Mouse (Mus musculus): ENCODE data around the gene Wfikkn2. TPM values are rescaled to one million over a fixed set of nuclear protein-coding genes. Genes with fewer than 3 reads are reported as not detected.
A peak's percentile ranks its signal among the peaks of the same experiment; 100 is the strongest.

The Wfikkn2 gene
- total and polyA plus RNA-seq, 3 experiments = 0.04 to 0.11 (median 0.08) TPM

- Histone ChIP-seq H3K27me3 (replicated peaks) (no peaks in the 10 kb centered on the region), H3K79me2 (replicated peaks; ENCODE audit: control insufficient read depth, extremely low read depth, insufficient read depth, poor library complexity, severe bottlenecking) (no peaks in the 10 kb centered on the region), H3K4me1 (ENCODE audit: control insufficient read depth in 1 of 2, insufficient read depth in 2 of 2) (peaks cover 19 to 45% of the 10 kb centered on the region in 2 experiments), H3K4me2 (ENCODE audit: insufficient read depth, low read depth, poor library complexity, severe bottlenecking) (no peak overlapping the region), H3K36me3 (replicated peaks in 1 of 2; ENCODE audit: control insufficient read depth in 1 of 2, insufficient read depth in 1 of 2, low read length in 1 of 2) (peaks cover 0 to 2% of the 10 kb centered on the region in 2 experiments), H3K4me3 (replicated peaks in 1 of 3; ENCODE audit: low read depth in 2 of 3, low read length in 2 of 3, poor library complexity in 1 of 3) (no peak overlapping the region), H3K9ac (ENCODE audit: insufficient read depth, low read depth) (no peak overlapping the region), H3K9me3 (replicated peaks; ENCODE audit: low read length) (no peaks in the 10 kb centered on the region), H3K27ac (ENCODE audit: insufficient read depth, low read depth) (no peak overlapping the region)
- no peak for DNase-seq (ENCODE audit: extremely low read depth)
- TF ChIP-seq MXI1 (IDR thresholded peaks at IDR 0.05; ENCODE audit: low read depth, low read length) (0 out of 2 replicates have a peak, but pooled peaks have one; percentile 30), GABPA (IDR thresholded peaks at IDR 0.05; ENCODE audit: insufficient replicate concordance, low read depth, low read length) (no peak), ZMIZ1 (IDR thresholded peaks at IDR 0.05; ENCODE audit: low read depth, low read length) (no peak)
- in situ Hi-C loops (cut with MboI; ENCODE audit: low pct_ligation_motif_present, low pct_unique_long_range_greater_than_20kb, low sequenced_read_pairs) (no loop called here), dilution Hi-C loops (cut with MboI; ENCODE audit: extremely low pct_ligation_motif_present, extremely low pct_unique_long_range_greater_than_20kb, low sequenced_read_pairs) (no loop called here)
Observed at GRCm38 (mm10) chr11:94275686-94276085, 29.9 kb upstream of the Wfikkn2 start.

GRCm38 (mm10) chr11:94275226-94275625, 29.4 kb upstream of the Wfikkn2 start:
- Histone ChIP-seq H3K4me2 (ENCODE audit: insufficient read depth, low read depth, poor library complexity, severe bottlenecking) (no peak overlapping the region), H3K36me3 (replicated peaks in 1 of 2; ENCODE audit: control insufficient read depth in 1 of 2, insufficient read depth in 1 of 2, low read length in 1 of 2) (peaks cover 0 to under 1% of the 10 kb centered on the region in 2 experiments), H3K4me1 (ENCODE audit: control insufficient read depth in 1 of 2, insufficient read depth in 2 of 2) (peaks cover 19 to 47% of the 10 kb centered on the region in 2 experiments), H3K9ac (ENCODE audit: insufficient read depth, low read depth) (no peak overlapping the region), H3K4me3 (replicated peaks in 1 of 3; ENCODE audit: low read depth in 2 of 3, low read length in 2 of 3, poor library complexity in 1 of 3) (no peak overlapping the region), H3K27ac (ENCODE audit: insufficient read depth, low read depth) (no peak overlapping the region), H3K27me3 (replicated peaks) (no peaks in the 10 kb centered on the region), H3K9me3 (replicated peaks; ENCODE audit: low read length) (no peaks in the 10 kb centered on the region), H3K79me2 (replicated peaks; ENCODE audit: control insufficient read depth, extremely low read depth, insufficient read depth, poor library complexity, severe bottlenecking) (no peaks in the 10 kb centered on the region)
- dilution Hi-C loops (cut with MboI; ENCODE audit: extremely low pct_ligation_motif_present, extremely low pct_unique_long_range_greater_than_20kb, low sequenced_read_pairs) (no loop called here), in situ Hi-C loops (cut with MboI; ENCODE audit: low pct_ligation_motif_present, low pct_unique_long_range_greater_than_20kb, low sequenced_read_pairs) (no loop called here)
- no peak for TF ChIP-seq ELF1 (IDR thresholded peaks at IDR 0.05; ENCODE audit: low read depth, low read length)
- TF ChIP-seq IRF4 (IDR thresholded peaks at IDR 0.05; ENCODE audit: low read depth, low read length) = no peak
- TF ChIP-seq GABPA (IDR thresholded peaks at IDR 0.05; ENCODE audit: insufficient replicate concordance, low read depth, low read length) = no peak
- TF ChIP-seq POLR2AphosphoS2 (IDR thresholded peaks at IDR 0.05; ENCODE audit: low read depth, low read length) = no peak
- no peak for TF ChIP-seq MAZ (IDR thresholded peaks at IDR 0.05; ENCODE audit: low read depth, low read length)
- no peak for TF ChIP-seq ZNF384 (IDR thresholded peaks at IDR 0.05; ENCODE audit: low read depth, low read length)
- no peak for TF ChIP-seq JUND (conservative IDR thresholded peaks at IDR 0.05; ENCODE audit: low read depth, low read length)
- TF ChIP-seq UBTF (IDR thresholded peaks at IDR 0.05; ENCODE audit: low read depth, low read length) = no peak
- TF ChIP-seq SIN3A (IDR thresholded peaks at IDR 0.05; ENCODE audit: low read length) = no peak
- no peak for TF ChIP-seq ETS1 (conservative IDR thresholded peaks at IDR 0.05; ENCODE audit: low read depth, low read length)
- TF ChIP-seq KAT2A (IDR thresholded peaks at IDR 0.05; ENCODE audit: insufficient replicate concordance, low read length) = no peak
- TF ChIP-seq TCF12 (IDR thresholded peaks at IDR 0.05; ENCODE audit: low read depth, low read length) = no peak
- TF ChIP-seq MEF2A (IDR thresholded peaks at IDR 0.05; ENCODE audit: borderline replicate concordance, low read depth, low read length) = no peak
- no peak for TF ChIP-seq USF1 (IDR thresholded peaks at IDR 0.05; ENCODE audit: low read depth, low read length)
- TF ChIP-seq PAX5 (IDR thresholded peaks at IDR 0.05; ENCODE audit: low read length) = no peak
- TF ChIP-seq MAFK (IDR thresholded peaks at IDR 0.05; ENCODE audit: insufficient replicate concordance, low read length) = no peak
- no peak for TF ChIP-seq USF2 (conservative IDR thresholded peaks at IDR 0.05; ENCODE audit: low read depth, low read length)
- TF ChIP-seq SMC3 (IDR thresholded peaks at IDR 0.05; ENCODE audit: low read depth, low read length) = no peak
- no peak for TF ChIP-seq JUN (IDR thresholded peaks at IDR 0.05; ENCODE audit: insufficient read depth, low read depth, low read length)
- no peak for TF ChIP-seq RCOR1 (conservative IDR thresholded peaks at IDR 0.05; ENCODE audit: low read depth, low read length)
- DNase-seq (ENCODE audit: extremely low read depth) = no peak

All from CH12.LX (cell line).